Mouse (Mus musculus) kidney, postnatal 14 days (tissue): Measurements from ENCODE around the gene Scly.

ENCODE experiments used
- DNase-seq: peaks from one replicate; pipeline ENCODE4 v3.0.0; 2022; ENCODE audit warnings: mixed read lengths

Scly gene

DNA sequence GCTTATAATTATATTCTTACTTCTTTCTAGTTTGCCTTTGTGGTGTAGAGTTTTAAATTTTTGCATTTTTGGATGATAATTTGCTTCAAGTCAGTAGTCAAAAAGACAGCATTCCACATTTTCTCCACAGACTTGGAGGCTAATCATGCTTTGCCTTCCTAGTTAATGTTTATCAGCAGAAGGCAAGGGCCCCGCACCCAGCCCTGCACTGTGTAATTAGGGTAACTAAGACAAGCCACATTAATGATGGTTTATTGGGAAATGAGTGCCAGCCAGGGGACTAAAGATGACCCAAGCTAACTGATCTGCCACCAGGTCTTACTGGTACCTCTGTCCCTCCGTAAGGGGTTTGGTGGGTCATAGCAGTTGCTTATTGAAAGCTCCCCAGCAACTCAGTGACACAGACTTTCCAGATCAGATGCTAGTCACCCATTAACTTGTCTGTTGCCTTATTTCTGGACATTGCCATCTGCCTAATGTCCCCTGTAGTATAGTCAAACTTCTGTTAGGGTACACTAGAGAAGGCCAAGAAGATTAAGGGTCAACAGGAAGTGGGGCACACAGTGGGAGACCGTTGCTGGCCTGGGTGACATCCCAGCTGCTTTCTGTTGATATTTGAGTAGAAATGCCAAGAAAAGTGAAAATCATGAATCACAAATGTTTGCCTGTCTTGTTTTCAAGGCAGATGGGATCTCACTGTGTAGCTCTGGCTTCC, 3.2 kb downstream of the Scly start:
- DNase-seq, result peak; percentile 69

DNA sequence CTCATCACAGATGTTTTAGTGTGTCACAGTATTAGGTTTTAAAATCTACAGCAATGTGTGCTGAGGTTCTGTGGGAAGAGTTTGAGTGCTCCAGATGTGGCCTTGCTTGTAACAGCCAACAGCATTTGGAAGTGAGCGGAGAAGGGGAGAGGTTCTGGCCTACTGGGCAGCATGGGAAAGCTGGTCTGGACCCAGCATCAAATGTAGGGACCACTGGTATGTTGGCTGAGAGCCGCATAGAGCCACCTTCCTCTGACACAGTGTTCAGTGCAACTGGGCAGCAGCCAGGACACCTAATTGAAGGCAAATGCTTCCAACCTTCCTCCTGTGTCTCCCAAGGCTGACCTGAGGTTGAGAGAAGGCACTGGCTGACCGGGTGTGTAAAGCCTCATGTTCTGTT, 3.9 kb downstream of the Scly start:
- DNase-seq, result peak; percentile 43

DNA sequence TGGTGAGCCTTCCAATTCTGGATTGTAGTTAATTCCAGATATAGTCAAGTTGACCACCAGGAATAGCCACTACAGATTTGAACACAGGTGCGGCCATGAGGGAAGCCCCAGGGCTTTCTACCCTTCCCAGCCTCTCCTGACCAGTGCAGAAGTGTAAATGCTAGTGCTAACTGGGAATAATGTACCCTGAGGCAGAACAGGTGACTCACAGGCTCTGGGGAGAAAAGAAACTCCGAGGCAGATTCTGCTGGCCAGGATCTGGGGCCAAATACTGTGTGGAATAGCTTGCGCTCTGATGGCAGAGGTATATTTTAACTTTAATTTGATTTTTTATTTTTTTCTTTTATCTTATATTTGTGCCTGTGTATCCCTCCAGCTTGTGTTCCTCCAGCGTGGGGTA, 6.5 kb downstream of the Scly start:
- DNase-seq, result no peak

DNA sequence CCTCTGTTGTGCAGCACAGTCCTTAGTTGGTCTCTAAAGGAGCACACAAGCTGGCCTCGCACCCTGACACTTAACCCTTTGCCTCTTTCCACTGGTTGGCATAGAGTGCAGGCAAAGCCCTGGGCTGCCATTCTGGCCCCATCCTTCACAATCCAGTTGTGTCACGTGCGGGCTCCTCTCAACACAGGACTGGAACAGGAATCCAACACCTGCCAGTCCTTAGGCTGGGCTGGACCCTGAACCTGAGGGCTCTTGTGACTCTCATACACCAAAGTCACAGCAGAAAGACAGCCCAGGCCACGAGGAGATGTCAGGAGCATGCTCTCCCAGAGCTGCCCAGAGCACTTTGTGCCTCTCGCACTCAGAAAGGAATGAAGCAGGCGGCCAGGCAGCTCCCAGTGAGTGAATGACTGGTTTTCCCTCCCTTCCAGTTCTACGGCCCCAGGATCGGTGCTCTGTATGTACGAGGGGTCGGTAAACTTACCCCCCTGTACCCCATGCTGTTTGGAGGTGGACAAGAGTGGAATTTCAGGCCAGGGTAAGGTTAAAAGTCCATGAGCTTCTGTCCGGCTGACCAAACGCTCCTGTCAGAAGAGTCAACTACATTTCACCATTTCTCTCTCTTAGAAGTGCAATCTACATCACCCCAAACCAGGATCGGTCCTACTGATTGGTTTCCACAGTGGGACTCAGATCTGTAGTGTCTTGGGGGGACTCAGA, 11.4 kb downstream of the Scly start:
- DNase-seq, result no peak

DNA sequence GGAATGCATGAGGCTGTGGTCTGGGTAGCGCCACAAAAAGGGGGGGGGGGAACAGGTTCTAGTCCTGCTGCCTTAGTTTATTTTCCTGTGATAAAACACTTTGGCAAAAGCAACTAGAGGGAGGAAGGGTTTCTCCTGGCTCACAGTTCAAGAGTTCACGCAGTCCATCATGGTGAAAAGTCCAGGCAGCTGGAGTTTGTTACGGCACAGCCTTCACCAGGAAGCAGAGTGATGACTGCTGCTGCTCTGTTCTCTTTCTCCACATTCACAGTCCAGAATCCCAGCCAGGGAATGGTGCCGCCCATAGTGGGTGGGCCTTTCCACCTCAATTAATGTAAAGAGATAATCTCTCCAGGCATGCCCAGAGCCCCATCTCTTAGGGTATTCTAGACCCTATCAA, 14.1 kb downstream of the Scly start:
- DNase-seq, result no peak

DNA sequence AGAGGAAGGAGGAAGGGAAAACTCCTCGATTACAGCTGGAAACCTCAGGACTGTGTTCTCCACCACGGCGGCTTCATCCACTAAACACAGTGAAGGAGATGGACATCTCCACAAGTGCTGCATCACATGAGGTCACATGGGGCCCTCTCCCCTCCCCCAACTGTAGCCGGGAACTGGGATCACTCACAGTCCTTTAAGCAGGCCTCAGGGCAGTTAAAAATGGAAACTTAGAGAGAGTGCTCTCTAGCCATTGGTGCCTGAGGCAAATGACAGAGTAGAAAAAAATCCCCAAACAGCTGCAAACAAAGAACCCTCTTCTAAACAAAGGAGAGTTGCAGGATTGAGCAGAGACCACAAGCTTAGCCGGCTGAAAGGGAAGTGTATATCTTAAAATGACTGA, 15.1 kb downstream of the Scly start:
- no peak for DNase-seq

DNA sequence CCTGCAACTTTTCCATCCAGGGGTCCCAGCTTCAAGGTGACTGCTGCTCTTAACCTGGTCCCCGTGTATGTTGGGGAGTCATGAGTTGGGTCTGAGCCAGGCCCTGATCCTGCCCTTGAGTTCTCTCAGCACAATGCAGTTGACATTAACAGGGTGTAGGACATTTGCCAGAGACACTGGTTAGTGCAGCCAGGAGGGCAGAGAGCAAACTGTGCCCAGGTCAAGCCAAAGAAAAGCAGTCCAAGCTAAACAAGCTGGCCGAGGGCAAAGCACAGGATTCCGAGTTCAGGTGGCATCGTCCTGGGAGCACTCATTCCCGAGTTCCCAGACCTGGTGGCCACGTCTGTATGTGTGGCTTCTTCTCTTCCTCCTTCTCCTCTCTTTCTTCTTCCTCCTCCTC, 19.5 kb downstream of the Scly start:
- peak; percentile 54 for DNase-seq

DNA sequence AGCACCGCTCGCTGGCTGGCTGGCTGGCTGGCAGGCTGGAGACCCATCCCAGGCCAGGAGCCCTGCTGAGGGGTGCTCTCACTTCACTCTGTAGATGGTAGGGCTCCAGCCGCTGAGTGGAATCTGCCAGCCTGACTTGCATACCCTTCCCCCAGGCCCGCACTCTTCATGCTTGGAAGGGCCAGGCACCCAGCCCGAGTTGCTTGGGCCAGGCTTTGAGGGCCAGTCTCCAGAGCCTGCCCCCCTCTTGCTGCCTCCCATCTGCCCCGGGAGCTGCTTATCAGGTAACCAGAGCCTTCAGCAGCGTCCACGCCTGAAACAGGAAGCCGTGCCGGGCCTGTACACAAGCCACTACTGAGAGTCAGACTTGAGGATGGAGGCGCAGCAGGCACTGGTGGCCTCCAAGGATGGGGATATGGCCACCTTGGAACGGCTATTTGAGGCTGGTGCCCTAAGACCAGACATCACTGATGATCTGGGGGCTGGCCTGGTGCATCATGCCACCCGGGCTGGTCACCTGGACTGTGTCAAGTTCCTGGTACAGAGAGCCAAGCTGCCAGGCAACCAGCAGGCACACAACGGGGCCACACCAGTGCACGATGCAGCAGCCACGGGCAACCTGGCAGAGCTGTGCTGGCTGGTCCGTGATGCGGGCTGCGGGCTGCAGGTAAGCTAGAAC, 23.8 kb downstream of the Scly start, which contains the start of gene Espnl:
TSS of gene Espnl (plus strand) at position 316 of the 679 bp plus-strand sequence.
- peak; percentile 30 for DNase-seq

DNA sequence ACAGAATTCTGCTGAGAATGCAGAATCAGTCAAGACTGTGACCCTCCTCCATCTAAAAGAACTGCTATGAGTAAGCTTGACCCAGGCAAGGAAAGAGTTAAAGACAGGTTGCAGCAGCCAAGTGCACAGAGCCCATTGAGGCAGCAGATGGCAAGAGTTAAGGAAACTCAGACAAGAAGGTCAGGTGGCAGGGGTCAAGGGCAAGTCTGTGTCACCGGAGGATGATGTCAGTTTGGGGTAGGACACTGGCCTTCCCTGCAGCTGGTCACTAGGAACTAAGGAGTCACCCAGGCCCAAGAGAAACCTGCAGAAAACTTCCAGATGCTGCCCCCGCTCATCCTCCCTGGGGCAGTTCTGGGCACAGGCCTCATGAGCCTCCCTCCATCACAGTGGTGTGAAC, 26.5 kb downstream of the Scly start:
- no peak for DNase-seq

DNA sequence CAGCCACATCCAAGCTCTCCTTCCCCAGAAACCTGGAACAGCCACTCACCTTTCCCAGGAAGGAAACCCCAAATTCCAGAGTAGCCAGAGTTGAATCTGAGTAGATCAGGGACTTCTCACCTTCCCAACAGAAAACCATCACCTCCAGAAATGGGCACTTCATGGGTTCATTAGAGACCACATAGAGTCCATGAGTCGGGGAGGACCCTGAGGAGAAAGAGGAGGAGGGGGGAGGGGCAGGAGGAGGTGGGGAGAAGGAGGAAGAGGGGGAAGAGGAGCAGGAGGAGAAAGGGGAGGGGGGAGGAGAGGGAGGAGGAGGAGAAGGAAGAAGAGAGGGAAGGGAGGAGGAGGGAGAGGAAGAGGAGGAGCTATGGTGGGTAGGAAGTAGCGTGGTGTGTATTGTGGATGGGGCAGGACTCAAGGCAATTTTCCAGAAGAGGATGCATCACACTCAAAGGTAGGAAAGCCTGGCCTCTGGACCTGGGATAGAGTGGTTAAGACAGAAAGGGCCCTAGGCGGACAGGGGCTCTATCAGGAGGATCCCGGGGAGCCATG, 27.4 kb downstream of the Scly start:
- no peak for DNase-seq

DNA sequence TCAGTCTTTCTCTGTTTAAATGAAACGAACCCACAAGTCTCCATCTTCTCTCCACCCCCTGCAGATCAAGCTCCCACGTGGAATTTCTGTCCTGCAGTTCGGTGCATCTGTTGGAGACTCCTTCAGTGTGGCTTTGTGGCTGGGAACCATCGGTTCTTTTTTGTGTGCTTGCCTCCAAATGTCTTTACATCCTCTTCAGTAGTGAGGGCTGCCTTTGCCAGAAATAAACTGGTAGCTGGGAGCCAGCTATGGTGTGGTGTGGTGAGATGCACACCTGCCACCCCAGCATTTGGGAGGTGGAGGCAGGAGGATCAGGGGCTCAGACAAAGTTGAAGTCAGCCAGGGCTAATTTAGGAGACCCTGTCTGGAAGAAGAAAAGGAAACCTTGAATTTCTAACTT, 34.0 kb downstream of the Scly start:
- no peak for DNase-seq

DNA sequence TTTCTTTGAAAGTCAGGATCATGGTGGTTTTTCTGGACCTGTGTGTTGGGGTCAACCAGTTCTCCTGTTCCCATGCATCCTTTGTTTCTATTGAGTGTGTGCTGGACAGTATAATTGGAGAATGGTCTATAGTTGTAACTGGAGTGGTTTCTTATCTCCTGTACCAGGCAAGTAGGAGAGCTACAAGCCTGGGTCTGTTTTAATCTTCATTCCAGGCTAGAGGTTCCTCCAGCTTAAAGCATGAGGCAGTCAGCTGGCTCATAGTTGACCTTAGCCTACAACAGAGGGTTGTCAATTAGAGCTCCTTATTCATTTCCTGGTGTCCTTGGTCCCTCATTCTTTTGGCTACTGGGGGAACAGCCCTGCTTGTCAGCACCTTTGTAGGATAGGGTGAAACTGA, 35.4 kb downstream of the Scly start:
- no peak for DNase-seq

DNA sequence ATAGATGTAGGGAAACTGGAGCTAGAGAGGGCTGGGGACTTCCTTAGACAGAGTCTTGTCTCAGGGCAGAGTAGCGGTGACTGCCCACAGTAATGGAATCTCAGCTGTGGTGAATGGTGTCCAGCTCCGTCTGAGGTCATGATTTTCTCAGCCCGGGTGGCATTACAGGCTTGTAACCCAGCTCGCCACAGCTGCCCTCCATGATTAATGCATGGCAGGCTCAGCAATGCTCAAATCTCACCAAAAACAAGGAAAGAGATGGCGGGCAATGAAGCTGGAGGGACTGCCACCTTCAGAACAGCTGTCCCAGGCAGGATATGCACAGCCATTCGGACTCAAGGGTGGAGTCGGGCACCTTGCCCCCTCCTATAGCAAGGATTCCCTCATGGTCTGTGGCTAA, 39.2 kb downstream of the Scly start:
- no peak for DNase-seq

DNA sequence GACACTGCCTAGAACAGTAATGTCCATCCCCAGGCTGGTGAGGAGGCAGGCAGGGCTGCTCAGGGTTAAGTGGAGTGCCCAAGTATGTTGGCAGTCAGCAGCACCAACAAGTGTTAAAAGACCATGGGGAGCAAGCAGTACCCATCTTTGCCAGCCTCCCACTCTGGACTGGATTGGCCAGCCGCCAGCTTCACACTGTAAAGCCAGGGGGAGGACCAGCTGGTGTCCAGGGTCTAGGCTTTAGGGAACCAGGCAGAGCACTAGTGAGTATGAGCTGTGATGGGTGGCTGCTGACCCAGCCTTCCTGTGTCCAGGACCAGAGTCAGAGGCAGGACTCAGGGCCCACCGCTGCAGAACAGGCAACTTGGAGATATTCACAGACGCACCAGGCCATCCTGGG, 45.9 kb downstream of the Scly start:
- DNase-seq, result no peak

DNA sequence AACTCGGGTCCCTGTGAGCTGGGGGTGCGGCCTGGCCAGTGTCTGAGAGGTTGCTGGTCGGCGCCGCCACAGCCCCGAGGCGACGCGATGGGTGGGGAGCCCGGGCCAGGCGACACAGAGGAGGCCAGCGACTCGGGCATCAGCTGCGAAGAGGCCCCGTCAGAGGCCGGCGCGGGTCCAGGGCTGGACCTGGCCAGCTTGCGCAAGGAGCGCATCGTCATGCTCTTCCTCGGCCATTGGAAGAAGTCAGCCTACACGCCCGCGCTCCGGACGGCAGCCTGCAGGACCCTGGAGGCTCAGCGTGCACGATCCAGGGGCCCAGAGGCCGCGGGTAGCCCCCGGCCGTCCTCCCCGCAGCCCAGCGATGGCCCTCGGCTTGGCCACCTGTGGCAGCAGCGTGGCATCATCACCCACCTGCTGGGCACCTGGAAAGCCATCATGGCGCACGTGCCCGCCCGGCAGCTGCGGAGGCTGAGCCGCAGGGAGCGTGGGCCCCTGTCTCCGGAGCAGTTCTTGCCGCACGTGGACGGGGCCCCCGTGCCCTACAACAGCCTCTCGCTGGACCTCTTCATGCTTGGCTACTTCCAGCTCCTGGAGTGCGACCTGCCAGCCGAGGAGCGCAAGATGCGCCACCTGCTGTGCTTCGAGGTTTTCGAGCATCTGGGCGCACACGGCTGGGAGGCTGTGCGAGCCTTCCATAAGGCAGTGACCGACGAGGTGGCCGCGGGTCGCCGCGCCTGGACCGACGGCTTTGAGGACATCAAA, 47.0 kb downstream of the Scly start:
- DNase-seq, result peak; percentile 61

DNA sequence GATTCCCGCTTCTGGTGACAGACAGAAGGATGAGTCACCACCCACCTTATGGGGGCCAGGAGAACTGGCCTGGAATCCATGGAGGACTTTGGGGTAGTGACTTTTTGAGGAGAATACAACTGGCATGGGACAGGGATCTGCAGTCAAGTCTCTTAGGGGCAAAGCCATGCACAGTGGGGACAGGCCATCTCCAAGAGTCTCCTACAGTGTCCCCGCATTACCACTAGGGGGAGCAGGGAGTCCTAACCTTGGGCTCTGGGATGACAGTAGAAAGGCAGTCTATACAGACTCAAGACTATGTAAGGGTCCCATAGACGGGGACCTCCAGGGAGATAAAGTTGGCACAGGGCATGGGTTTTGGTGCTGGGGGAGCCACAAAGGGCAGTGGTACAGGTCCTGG, 48.8 kb downstream of the Scly start:
- DNase-seq, result peak; percentile 66

DNA sequence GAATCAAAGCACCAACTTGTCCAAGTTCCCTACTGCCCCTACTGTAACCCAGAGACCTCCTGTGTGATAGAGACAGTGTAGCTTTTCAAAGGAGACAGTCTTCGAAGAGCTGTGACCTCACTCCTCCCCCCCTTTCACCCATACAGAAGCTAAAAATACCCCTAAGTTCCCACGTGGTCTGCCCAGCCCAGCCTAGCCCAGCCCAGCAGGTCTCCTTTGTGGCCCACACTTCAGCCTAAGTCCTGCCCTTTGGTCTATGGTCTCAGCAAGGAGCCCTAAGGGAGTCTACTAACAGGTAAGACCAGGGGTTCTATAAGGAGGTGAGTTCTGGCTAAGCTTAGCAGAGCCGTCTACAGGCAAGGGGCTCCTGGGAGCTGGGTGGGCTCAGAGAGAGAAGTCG, 52.7 kb downstream of the Scly start, which contains the start of gene Klhl30:
TSS of gene Klhl30 (plus strand) at position 176 of the 400 bp plus-strand sequence.
- no peak for DNase-seq

DNA sequence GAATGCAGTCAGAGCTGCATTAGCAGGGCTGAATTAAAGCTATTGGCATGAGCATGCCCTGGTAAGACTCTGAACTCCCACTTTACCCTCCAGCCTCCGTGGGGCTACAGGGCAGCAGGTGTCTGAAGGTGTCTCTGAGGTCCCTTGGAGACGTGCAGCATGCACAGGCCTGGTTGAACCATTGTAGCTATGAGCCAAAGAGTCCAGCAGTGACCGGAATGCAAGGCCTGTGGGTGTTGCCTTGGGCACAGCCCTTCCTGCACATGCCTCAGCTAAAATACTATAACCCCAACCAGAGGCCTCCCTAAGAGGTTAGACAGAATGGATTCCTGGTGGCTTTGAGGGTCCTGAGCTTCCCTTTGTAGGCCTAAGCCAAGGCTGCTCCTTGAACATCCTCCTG, 53.1 kb downstream of the Scly start:
- no peak for DNase-seq

DNA sequence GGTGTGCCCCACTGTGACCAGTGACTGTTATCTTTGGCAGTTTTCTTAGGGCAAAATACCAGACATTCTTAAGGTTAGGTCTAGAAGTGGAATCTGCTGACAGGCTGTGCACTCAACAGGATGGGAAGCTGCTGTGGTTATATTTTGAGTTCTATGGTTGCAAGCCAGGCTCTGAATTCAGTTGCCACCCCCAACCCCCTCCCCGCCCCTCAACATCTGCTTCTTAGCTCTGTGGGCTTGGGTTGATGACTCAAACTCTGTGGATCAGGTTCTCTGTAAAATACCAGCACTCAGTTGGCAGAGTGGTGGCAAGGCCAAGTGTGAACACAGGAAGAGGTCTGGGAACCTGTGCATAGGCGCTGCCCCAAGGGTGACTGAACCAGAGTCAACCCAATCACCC, 54.1 kb downstream of the Scly start:
- no peak for DNase-seq

DNA sequence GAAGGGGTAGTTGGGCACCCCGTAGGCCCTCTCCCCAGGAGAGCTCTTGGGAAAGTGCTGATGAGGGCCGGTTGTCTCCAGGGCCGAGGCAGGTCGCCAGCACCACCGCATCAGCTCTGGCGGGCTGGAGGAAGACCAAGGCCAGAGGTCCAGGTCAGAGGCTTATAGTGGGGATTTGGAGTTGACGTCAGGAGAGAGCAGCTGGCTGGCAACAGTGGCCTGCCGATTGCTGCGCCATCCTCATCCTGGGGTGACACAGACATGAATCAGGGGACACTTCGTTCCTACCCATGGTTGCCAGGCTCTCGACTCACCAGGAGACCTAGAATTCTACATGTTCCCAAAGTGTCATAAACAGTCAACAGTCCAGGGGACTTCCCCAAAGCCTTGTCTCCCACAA, 58.0 kb downstream of the Scly start:
- DNase-seq, result no peak

DNA sequence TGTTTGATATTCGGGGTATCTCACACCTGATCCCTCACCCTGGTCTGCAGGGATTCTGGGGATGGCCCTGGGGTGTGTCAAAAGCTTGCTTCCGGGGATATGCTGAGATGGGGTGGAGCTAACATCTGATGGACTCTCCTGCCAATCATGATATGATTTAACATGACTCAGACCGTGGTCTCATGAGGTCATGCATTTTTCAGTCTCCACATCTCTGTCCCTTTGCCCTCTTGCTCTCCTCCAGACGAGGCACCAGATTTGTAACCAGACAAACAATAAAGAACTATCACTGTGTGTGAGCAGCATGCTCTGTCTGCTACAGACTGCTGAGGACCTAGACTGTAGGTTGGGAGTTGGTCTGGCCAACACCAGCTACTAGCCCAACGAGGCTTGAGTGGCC, 64.0 kb downstream of the Scly start:
- DNase-seq, result no peak

DNA sequence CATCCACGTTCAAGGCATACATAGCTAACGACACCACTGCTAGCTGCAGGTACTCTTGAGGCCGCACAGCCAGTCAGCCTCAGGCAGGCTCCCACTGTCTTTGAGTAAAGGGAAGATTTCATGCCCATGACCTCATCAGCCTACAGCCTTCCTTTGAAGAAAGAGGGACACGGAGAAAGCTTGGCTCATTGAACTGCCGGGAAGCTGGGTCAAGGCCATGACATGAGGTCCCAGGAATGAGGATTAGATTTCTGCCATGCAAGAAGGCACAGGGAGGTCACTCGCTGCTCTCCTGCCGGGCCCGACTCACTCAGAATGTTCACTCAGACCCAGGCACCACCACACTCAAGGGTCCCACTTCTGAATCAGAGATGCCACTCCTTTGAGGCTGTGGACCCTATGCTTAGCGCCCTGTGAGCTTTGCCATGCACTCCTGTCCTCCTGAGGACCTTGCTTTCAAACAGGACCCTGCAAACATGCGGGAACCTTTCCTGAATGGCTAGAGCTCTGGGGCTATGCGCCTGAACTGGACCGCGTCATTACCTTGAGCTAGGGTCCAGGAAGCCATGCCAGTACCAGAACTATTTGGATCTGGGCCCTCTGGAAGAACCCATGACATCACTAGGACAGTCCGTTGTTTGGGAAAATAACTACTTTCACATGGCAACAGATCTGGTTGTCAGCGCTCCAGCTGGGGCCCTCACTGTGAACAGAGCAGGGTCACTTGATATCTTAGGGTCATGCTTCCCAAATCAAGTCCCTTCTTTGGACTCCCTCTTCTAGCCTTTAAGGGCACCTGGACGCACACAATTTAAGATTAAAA, 66.9 kb downstream of the Scly start:
- DNase-seq, result no peak
